Mouse (Mus musculus) forebrain, embryonic 11.5 days (tissue): Measurements from ENCODE around the gene Olfr312. TPM values are rescaled to one million over a fixed set of nuclear protein-coding genes. Genes with fewer than 3 reads are reported as not detected.
"Not testable (repeated sequence)": the region's sequence is repeated elsewhere in the genome, so short reads cannot be mapped to it uniquely, and the experiment has no call there.

Source experiments
- ATAC-seq: fragments of 200-750 bp; cut with Nextera tagmentation; replicated peaks from 2 replicates; pipeline ENCODE4 v1.8.0; 2017; ENCODE audit warnings: moderate TSS enrichment; ENCODE audit not compliant: low FRiP score
- DNase-seq: peaks from one replicate; pipeline ENCODE4 v3.0.0-alpha.2; 2017; ENCODE audit warnings: low spot score
- H3K27ac ChIP-seq: fragments of 300-500 bp; sonication (generic); 2 replicates; pipeline ENCODE4 v1.5.1; 2014; ENCODE audit warnings: low read depth, low read length
- H3K27me3 ChIP-seq: fragments of 300-500 bp; sonication (generic); 2 replicates; pipeline ENCODE4 v1.6.1; 2014; ENCODE audit warnings: mild to moderate bottlenecking, low read length, mixed read lengths; ENCODE audit not compliant: control insufficient read depth, insufficient read depth
- H3K36me3 ChIP-seq: fragments of 300-500 bp; sonication (generic); 2 replicates; pipeline ENCODE4 v1.6.1; 2014; ENCODE audit warnings: mild to moderate bottlenecking, low read length, moderate library complexity, mixed read lengths; ENCODE audit not compliant: control insufficient read depth, insufficient read depth
- H3K4me1 ChIP-seq: fragments of 300-500 bp; sonication (generic); replicated peaks from 2 replicates; pipeline ENCODE4 v1.6.1; 2014; ENCODE audit warnings: low read length, mixed read lengths; ENCODE audit not compliant: control insufficient read depth, insufficient read depth
- H3K4me2 ChIP-seq: fragments of 300-500 bp; sonication (generic); 2 replicates; pipeline ENCODE4 v1.6.1; 2014; ENCODE audit warnings: low read depth, mild to moderate bottlenecking, low read length, moderate library complexity, mixed read lengths; ENCODE audit not compliant: severe bottlenecking
- H3K4me3 ChIP-seq: fragments of 300-500 bp; sonication (generic); 2 replicates; pipeline ENCODE4 v1.5.1; 2014; ENCODE audit warnings: low read depth, low read length
- H3K9ac ChIP-seq: fragments of 300-500 bp; sonication (generic); 2 replicates; pipeline ENCODE4 v1.6.1; 2014; ENCODE audit warnings: low read length
- H3K9me3 ChIP-seq: fragments of 300-500 bp; sonication (generic); 2 replicates; pipeline ENCODE4 v1.6.1; 2016; ENCODE audit warnings: low read length, mixed read lengths; ENCODE audit not compliant: control insufficient read depth
- WGBS: fragments of 180-500 bp; shearing (Covaris S2); extraction: QIAGEN DNeasy Blood & Tissue Kit; methylation state at CpG from one replicate; pipeline ENCODE4 v1.1.7; 2014; 5-methylcytosine and 5-hydroxymethylcytosine counted together
- polyA plus RNA-seq: library from polyadenylated mRNA; unstranded; fragments of >200 nt; fragmentation: Nextera tagmentation; extraction: Ambion mirVana; gene quantifications from 2 replicates; pipeline ENCODE4 v1.2.1, GENCODE M21; 2014

Olfr312 gene
- polyA plus RNA-seq, 1 experiment from 2014 or later = not detected

DNA sequence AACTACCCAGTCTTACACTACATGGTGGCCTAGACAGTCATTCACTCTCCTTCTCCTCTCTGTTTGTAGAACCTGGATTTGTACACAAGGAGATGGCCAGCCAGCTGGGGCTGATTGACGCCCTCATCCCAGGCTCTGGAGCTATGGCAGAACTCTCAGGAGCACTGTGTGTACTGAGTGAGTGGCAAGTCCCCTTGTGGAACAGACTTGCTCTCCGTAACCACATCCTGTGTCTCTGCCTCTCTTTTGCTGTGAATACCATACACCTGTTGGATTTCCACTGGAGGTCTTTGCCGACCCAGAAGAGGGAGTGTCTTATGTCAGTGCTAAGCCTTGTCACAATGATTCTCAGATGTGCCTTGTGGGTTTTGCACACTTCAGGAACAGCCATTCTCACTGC, 3.5 kb downstream of the Olfr312 start:
- not testable (repeated sequence) for H3K4me3 ChIP-seq, DNase-seq, H3K9me3 ChIP-seq, H3K9ac ChIP-seq, H3K27me3 ChIP-seq, ATAC-seq, H3K4me2 ChIP-seq, H3K4me1 ChIP-seq, H3K27ac ChIP-seq, H3K36me3 ChIP-seq
- whole genome bisulfite sequencing = 95% methylated on average over 3 of the region's 3 CpGs

DNA sequence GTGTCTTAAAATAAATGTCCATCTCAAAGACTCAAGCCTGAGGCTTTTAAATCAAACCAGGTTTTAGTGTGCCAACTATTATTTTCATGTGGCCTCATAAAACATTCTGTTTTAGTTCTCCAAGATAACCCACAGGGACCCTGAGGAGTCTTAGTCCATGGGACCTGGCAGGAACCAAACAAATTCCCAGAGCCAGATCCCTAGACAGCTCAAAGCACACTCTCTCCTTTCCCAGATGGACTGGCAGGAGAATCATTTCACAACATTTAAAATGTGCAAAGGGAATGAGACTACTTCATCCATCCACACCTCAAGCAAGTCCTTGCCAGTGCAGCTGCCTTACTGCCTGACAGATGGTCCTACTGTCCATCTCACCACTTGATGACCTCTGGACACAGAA, 9.9 kb downstream of the Olfr312 start, which contains the start of gene Olfr311:
Gene Olfr311, plus strand, starts transcription at position 301 of the 400 bp plus-strand sequence.
- not testable (repeated sequence) for H3K36me3 ChIP-seq, H3K4me3 ChIP-seq, DNase-seq, H3K9me3 ChIP-seq, ATAC-seq, H3K4me2 ChIP-seq, H3K9ac ChIP-seq, H3K4me1 ChIP-seq, H3K27ac ChIP-seq, H3K27me3 ChIP-seq

DNA sequence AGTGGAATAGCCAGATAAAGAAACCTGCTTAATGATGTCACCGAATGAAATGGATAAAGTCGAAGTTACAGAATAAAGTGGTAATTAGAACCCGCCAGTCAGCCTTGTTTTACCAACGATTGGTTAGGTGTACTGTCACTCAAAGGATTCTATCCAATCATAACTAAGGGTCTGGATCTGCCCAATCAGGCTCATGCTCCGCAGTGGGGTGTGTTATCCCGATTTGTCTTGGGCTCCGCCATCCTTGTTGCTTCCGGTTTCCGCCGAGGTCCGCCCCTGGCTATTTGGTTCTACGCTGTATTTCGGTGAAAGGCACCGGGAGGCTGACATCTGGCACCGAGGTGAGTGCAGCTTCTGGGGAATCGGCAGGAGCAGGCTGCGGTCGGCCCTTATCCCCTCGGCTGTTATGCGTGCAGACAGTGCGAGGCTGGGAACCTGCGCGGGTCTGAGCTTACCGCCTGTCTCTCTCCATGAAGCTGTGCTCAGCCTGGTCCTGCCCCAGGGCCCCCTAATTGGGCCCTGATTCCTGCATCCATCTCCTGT, 18.0 kb downstream of the Olfr312 start, which contains the start of gene Gm12258:
Gene Gm12258, plus strand, starts transcription at position 240 of the 543 bp plus-strand sequence.
- Histone ChIP-seq H3K4me1 (peaks cover 3% of the 10 kb centered on the region; the same call in 1 of the 2 replicates), H3K36me3 (peaks cover 4% of the 10 kb centered on the region; the same call in 1 of the 2 replicates), H3K9ac (peak within 1 kb of the TSS; percentile 77), H3K9me3 (no peaks in the 10 kb centered on the region), H3K4me2 (peak within 1 kb of the TSS; percentile 79), H3K27ac (no peak within 1 kb of the TSS), H3K4me3 (peak within 1 kb of the TSS; percentile 74), H3K27me3 (no peaks in the 10 kb centered on the region)
- under 1% methylated on average over 24 of the region's 24 CpGs for WGBS
- ATAC-seq (peak; percentile 100), DNase-seq (peak; percentile 86)

DNA sequence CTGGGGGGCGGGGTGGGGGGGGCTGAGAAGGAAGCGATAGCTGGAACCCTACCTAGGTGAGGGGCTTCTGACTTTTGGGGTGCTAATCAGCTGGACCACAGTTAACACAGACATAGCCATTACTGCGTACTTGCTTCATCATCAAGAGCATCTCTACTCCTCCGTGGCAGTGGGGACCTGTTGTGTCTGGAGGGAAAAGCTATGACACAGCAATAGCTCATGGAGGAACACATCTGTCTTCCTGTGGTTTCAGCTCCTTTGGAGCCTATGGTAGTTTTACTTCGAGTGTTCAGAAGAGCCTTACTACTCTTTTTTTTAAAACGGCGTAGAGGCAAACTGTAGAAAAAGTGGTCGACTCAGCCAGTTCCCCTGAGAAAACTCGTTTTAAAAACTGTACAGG, 18.6 kb downstream of the Olfr312 start:
- H3K4me2 ChIP-seq = peak overlapping the region; percentile 79
- H3K9me3 ChIP-seq = no peaks in the 10 kb centered on the region
- 49% methylated on average over 9 of the region's 9 CpGs for WGBS
- ATAC-seq (no peak), DNase-seq (no peak)
- peaks cover 3% of the 10 kb centered on the region; the same call in 1 of the 2 replicates for H3K4me1 ChIP-seq
- H3K9ac ChIP-seq = peak overlapping the region; percentile 77
- no peaks in the 10 kb centered on the region for H3K27me3 ChIP-seq
- H3K36me3 ChIP-seq = peaks cover 4% of the 10 kb centered on the region; the same call in 1 of the 2 replicates
- H3K4me3 ChIP-seq = peak overlapping the region; percentile 74
- no peak overlapping the region for H3K27ac ChIP-seq

DNA sequence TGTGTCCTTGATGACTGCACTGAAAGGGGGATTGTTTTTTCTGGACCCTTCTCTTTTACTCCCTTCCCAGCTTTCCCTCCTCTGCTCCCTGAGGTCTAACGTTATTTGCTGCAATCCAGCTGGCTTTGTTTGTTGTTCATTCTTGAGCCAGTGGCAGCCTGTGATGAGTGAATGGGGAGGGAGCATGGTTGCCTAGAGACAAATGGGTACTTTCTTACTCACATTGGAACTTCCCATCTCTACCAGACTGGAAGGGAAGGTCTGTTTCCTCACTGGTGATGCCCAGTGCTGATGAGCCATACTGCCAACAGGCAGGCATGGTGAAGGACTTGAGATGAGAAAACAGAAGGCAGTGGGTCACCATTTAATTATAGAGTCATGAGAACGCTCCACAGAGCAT, 20.7 kb downstream of the Olfr312 start:
- ATAC-seq (no peak), DNase-seq (no peak)
- no peak overlapping the region for H3K27ac ChIP-seq
- peaks cover 4% of the 10 kb centered on the region; the same call in 1 of the 2 replicates for H3K36me3 ChIP-seq
- H3K9ac ChIP-seq = no peak overlapping the region
- no peaks in the 10 kb centered on the region for H3K27me3 ChIP-seq
- no peak overlapping the region for H3K4me3 ChIP-seq
- 68% methylated on average over 2 of the region's 2 CpGs for WGBS
- H3K4me1 ChIP-seq = peaks cover 3% of the 10 kb centered on the region; the same call in 1 of the 2 replicates
- H3K9me3 ChIP-seq = no peaks in the 10 kb centered on the region
- H3K4me2 ChIP-seq = no peak overlapping the region

DNA sequence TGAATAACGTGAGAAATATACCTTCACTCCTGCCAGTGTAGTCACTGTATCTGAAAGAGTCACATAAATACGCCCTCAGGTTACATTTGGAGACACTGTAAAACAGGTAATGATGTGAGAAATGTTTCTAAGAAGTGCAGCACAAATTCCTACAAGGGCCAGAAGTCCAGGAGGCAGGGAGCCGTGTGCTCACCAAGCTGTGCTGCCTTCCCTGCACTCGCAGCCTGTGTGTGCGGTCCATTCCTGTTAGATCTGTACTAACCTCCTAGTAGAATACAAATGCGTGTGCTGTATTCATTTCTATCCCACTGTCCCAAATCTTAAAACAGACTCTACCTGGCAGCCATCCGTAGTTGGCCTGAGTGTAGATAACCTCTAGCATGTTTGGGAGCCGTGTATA, 31.7 kb downstream of the Olfr312 start:
- Histone ChIP-seq H3K27me3 (no peaks in the 10 kb centered on the region), H3K4me1 (no peaks in the 10 kb centered on the region), H3K36me3 (peaks cover 19% of the 10 kb centered on the region), H3K4me2 (no peak overlapping the region), H3K27ac (no peak overlapping the region), H3K9ac (no peak overlapping the region), H3K4me3 (no peak overlapping the region), H3K9me3 (peaks cover 11% of the 10 kb centered on the region)
- ATAC-seq (no peak), DNase-seq (no peak)
- 95% methylated on average over 8 of the region's 8 CpGs for WGBS

DNA sequence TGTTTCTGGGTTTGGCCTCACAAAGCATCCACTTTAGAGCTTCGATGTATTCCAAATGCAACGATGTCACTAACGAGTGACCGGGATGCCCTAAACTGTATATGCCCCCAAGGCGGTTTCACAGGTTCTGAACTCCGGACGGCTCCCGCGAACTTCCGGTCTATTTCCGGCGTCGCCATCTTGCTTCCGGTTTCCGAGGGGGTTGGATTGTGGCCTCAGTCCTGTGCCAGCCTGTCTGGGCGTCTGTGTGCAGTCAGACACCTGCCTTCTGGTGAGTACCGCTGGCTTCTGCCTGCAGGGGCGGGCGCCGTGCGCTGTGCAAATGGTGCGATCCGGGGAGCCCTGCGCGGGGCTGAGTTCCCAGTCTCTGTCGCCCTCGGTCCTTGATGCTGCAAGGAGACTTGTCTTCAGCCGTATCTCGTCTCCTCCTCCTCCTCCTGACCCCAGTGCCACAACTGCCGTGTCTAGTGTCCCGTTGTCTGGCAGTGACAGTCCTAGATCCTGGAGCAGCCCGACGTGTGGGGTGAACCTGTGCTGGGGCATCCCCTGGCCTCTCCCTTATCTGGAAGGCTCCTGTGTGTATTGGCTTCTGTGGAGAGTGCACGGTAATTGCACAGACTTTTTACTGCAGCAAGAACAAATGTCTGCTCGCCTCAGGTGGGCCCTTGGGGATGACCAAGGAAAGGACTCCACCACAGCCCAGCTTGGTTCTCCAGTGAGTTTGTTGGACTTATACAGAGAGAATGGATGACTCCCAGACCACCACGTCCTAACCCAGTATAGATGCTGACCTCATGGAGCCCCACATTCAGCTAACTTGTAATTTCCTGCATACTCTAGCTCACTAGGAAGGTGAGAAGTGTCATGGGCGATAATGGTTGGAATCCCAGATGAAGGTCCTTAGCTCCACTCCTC, 38.3 kb downstream of the Olfr312 start, which contains the start of gene 2810021J22Rik:
Gene 2810021J22Rik, plus strand, starts transcription at position 178 of the 915 bp plus-strand sequence.
- peak within 1 kb of the TSS; percentile 64 for H3K27ac ChIP-seq
- H3K9me3 ChIP-seq = no peaks in the 10 kb centered on the region
- ATAC-seq (peak; percentile 94), DNase-seq (peak; percentile 85)
- H3K4me1 ChIP-seq = peaks cover 5% of the 10 kb centered on the region
- peak within 1 kb of the TSS; percentile 71 for H3K4me2 ChIP-seq
- H3K36me3 ChIP-seq = no peaks in the 10 kb centered on the region
- peak within 1 kb of the TSS; percentile 79 for H3K4me3 ChIP-seq
- H3K9ac ChIP-seq = peak within 1 kb of the TSS; percentile 88
- no peaks in the 10 kb centered on the region for H3K27me3 ChIP-seq
- 4% methylated on average over 37 of the region's 37 CpGs for WGBS

DNA sequence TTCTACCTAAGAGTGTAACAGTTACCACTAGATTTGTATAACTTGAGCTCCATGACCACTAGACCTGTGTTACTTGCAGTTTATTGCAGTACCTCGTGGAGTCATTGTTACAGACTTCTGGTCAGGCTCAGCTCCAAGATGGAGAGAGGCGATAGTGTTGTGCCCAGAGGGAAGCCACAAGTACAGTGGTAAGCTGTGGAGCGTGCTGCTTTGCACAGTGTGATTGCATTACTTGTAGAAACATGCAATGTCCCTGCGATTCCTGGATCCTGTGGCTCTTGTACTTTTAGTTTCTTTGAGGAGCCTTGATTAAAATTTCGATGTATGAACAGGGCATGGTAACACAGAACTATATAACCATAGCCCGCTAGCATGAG, 38.9 kb downstream of the Olfr312 start:
- Histone ChIP-seq H3K9me3 (no peaks in the 10 kb centered on the region), H3K4me1 (peaks cover 5% of the 10 kb centered on the region), H3K4me2 (peak overlapping the region; percentile 71), H3K9ac (peak overlapping the region; percentile 88), H3K4me3 (peak overlapping the region; percentile 79), H3K27me3 (no peaks in the 10 kb centered on the region), H3K36me3 (no peaks in the 10 kb centered on the region), H3K27ac (no peak overlapping the region)
- ATAC-seq = no peak
- WGBS = 89% methylated on average over 6 of the region's 6 CpGs
- DNase-seq = no peak
